Mouse (Mus musculus) myocyte (in vitro differentiated cells): Measurements from ENCODE around the gene Zfp740. TPM values are rescaled to one million over a fixed set of nuclear protein-coding genes. Genes with fewer than 3 reads are reported as not detected.

Source experiments
- H3K27me3 ChIP-seq: one replicate; pipeline ENCODE4 v1.6.1; 2011; ENCODE audit not compliant: control insufficient read depth, insufficient read depth, insufficient read length
- H3K36me3 ChIP-seq: one replicate; pipeline ENCODE4 v1.6.1; 2011; ENCODE audit not compliant: control insufficient read depth, insufficient read depth
- H3K4me2 ChIP-seq: one replicate; pipeline ENCODE4 v1.6.1; 2011; ENCODE audit warnings: low read depth, control low read depth
- H3K4me3 ChIP-seq: one replicate; pipeline ENCODE4 v1.5.1; 2011; ENCODE audit warnings: mild to moderate bottlenecking, control low read depth, moderate library complexity
- H3K79me2 ChIP-seq: one replicate; pipeline ENCODE4 v1.6.1; 2011; ENCODE audit not compliant: control insufficient read depth, insufficient read depth
- H3ac ChIP-seq: one replicate; pipeline ENCODE4 v1.6.1; 2011; ENCODE audit not compliant: control insufficient read depth, insufficient read length
- CEBPB ChIP-seq: IDR thresholded peaks from 2 replicates; pipeline ENCODE4 v1.6.1; 2011; ENCODE audit warnings: mild to moderate bottlenecking, moderate library complexity; ENCODE audit not compliant: poor library complexity, insufficient read depth, severe bottlenecking
- E2F4 ChIP-seq: IDR thresholded peaks from one replicate; pipeline ENCODE4 v1.6.1; 2011; ENCODE audit warnings: mild to moderate bottlenecking, control low read depth, moderate library complexity; ENCODE audit not compliant: insufficient read depth
- MAX ChIP-seq: IDR thresholded peaks from one replicate; pipeline ENCODE4 v1.6.1; 2011; ENCODE audit warnings: low read depth, mild to moderate bottlenecking, control low read depth
- MYOD1 ChIP-seq, 3 experiments: IDR thresholded peaks; one replicate each; pipeline ENCODE4 v1.6.1; 2011; ENCODE audit warnings: control low read depth in 2 of 3, low read depth in 2 of 3, mild to moderate bottlenecking in 2 of 3, moderate library complexity in 1 of 3; ENCODE audit not compliant: insufficient read length in 2 of 3, control insufficient read depth in 1 of 3
- MYOG ChIP-seq, 3 experiments: IDR thresholded peaks; one replicate each; pipeline ENCODE4 v1.6.1; 2011; ENCODE audit warnings: control low read depth in 2 of 3, low read depth in 2 of 3, mild to moderate bottlenecking in 2 of 3; ENCODE audit not compliant: insufficient read length in 2 of 3, control insufficient read depth in 1 of 3, insufficient read depth in 1 of 3
- POLR2A ChIP-seq: IDR thresholded peaks from one replicate; pipeline ENCODE4 v1.6.1; 2011; ENCODE audit warnings: low read depth, mild to moderate bottlenecking, control low read depth, moderate library complexity; ENCODE audit not compliant: insufficient read length
- POLR2AphosphoS2 ChIP-seq: IDR thresholded peaks from one replicate; pipeline ENCODE4 v1.6.1; 2011; ENCODE audit warnings: low read depth, control low read depth; ENCODE audit not compliant: insufficient read length
- REST ChIP-seq: IDR thresholded peaks from one replicate; pipeline ENCODE4 v1.6.1; 2011; ENCODE audit warnings: mild to moderate bottlenecking, control low read depth, moderate library complexity; ENCODE audit not compliant: insufficient read depth, insufficient read length
- SRF ChIP-seq: IDR thresholded peaks from one replicate; pipeline ENCODE4 v1.6.1; 2011; ENCODE audit warnings: low read depth; ENCODE audit not compliant: control insufficient read depth, insufficient read length
- TCF12 ChIP-seq: IDR thresholded peaks from one replicate; pipeline ENCODE4 v1.6.1; 2011; ENCODE audit warnings: mild to moderate bottlenecking, control low read depth; ENCODE audit not compliant: poor library complexity, insufficient read depth, severe bottlenecking
- TCF3 ChIP-seq: IDR thresholded peaks from one replicate; pipeline ENCODE4 v1.6.1; 2011; ENCODE audit warnings: low read depth, control low read depth; ENCODE audit not compliant: insufficient read length
- USF1 ChIP-seq: IDR thresholded peaks from one replicate; pipeline ENCODE4 v1.6.1; 2011; ENCODE audit warnings: low read depth, mild to moderate bottlenecking, control low read depth, moderate library complexity
- polyA plus RNA-seq: library from polyadenylated mRNA; unstranded; fragments of >200 nt; fragmentation: generic; extraction: Trizol; gene quantifications from one replicate; pipeline ENCODE4 v1.2.1, GENCODE M21; 2012; ENCODE audit warnings: missing spikeins

Zfp740 gene
- polyA plus RNA-seq, 1 experiment = 42.3 TPM

DNA sequence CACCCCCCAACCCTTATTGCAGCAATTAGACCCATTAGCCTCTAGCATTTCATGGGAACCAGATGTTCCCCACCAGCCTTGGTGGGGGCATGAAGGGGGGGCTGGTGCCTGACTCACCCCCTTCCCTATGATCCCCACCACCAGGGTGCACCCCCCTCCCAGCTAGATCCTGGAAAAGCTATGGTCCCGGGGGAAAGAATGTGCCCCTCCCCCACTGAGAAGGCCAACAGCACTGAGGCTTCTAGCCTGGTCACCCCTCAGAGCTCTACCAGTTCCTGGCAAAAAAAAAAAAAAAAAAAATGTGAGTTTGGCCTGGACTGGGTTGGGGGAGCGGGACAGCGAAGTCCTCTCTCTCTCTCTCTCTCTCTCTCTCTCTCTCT is 45.8 kb downstream of the Zfp740 start:
- Histone ChIP-seq H3K79me2 (peaks cover 23% of the 10 kb centered on the region), H3K27me3 (no peaks in the 10 kb centered on the region), H3K4me2 (peak overlapping the region; percentile 93), H3K4me3 (peak overlapping the region; percentile 77), H3K36me3 (peaks cover 9% of the 10 kb centered on the region), H3ac (no peak overlapping the region)
- TF ChIP-seq POLR2AphosphoS2 = no peak
- no peak for TF ChIP-seq TCF12
- TF ChIP-seq REST = no peak
- TF ChIP-seq POLR2A = no peak
- no peak for TF ChIP-seq MYOG (IDR thresholded peaks at IDR 0.05; ENCODE audit: control insufficient read depth in 1 of 3, insufficient read depth in 1 of 3, insufficient read length in 2 of 3, low read depth in 2 of 3)
- no peak for TF ChIP-seq SRF
- TF ChIP-seq MAX = no peak
- TF ChIP-seq CEBPB = no peak
- no peak for TF ChIP-seq USF1
- TF ChIP-seq TCF3 = no peak
- no peak for TF ChIP-seq MYOD1 (IDR thresholded peaks at IDR 0.05; ENCODE audit: control insufficient read depth in 1 of 3, insufficient read length in 2 of 3, low read depth in 2 of 3)
- no peak for TF ChIP-seq E2F4

DNA sequence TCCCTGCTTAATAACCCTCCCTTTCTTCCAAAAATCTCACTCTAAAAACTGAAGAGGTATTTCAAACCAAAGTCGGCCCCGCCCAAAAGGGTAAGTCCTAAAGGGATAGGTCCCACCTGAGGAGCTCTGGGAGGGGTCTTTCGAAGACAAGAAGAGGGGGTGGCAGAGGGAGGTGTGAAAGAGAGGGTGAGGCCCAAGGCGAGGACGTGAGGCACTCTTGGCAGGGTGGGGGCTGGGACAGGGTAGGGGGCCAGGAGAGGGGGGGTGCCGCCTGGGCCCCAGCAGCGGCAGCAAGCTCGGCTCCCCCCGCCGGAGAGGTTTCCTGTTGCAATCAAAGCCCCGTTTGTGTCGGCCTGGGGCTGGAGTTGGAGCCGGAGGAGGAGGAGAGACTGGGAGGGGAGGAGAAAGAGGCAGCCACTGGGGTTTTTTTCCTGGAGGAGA is 46.2 kb downstream of the Zfp740 start:
- Histone ChIP-seq H3K36me3 (peaks cover 9% of the 10 kb centered on the region), H3K79me2 (peaks cover 18% of the 10 kb centered on the region), H3K4me3 (peak overlapping the region; percentile 77), H3ac (no peak overlapping the region), H3K27me3 (no peaks in the 10 kb centered on the region), H3K4me2 (no peak overlapping the region)
- TF ChIP-seq TCF12 (no peak), CEBPB (no peak), POLR2AphosphoS2 (no peak), MYOG (IDR thresholded peaks at IDR 0.05; ENCODE audit: control insufficient read depth in 1 of 3, insufficient read depth in 1 of 3, insufficient read length in 2 of 3, low read depth in 2 of 3) (no peak), REST (no peak), SRF (no peak), TCF3 (no peak), E2F4 (no peak), MAX (no peak), MYOD1 (IDR thresholded peaks at IDR 0.05; ENCODE audit: control insufficient read depth in 1 of 3, insufficient read length in 2 of 3, low read depth in 2 of 3) (no peak), POLR2A (no peak), USF1 (no peak)

DNA sequence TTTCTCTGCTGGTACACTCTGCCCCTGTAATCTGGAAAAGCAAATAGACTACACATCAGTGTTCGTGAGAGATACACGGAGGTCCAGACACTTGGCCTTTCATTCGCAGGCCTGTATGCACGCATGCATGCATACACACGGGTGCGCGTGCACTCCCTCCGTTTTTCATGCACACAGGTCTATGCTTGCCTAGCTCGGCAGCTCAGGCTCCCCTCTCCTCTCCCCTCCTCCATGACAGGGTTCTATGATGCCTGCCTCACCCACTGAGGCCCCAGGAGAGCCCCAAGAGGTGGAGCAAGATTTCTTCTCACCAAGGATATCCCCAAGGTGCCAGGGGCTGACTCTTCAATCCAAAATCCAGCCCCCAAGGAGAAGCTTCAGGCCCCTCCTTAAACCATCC is 46.9 kb downstream of the Zfp740 start:
- TF ChIP-seq MAX (no peak), E2F4 (no peak), TCF12 (no peak), TCF3 (no peak), POLR2AphosphoS2 (no peak), MYOG (IDR thresholded peaks at IDR 0.05; ENCODE audit: control insufficient read depth in 1 of 3, insufficient read depth in 1 of 3, insufficient read length in 2 of 3, low read depth in 2 of 3) (no peak), POLR2A (no peak), MYOD1 (IDR thresholded peaks at IDR 0.05; ENCODE audit: control insufficient read depth in 1 of 3, insufficient read length in 2 of 3, low read depth in 2 of 3) (no peak), SRF (no peak), CEBPB (no peak), REST (no peak), USF1 (no peak)
- peaks cover 11% of the 10 kb centered on the region for H3K79me2 ChIP-seq
- no peak overlapping the region for H3K4me2 ChIP-seq
- no peak overlapping the region for H3ac ChIP-seq
- H3K4me3 ChIP-seq = no peak overlapping the region
- peaks cover 9% of the 10 kb centered on the region for H3K36me3 ChIP-seq
- H3K27me3 ChIP-seq = no peaks in the 10 kb centered on the region

DNA sequence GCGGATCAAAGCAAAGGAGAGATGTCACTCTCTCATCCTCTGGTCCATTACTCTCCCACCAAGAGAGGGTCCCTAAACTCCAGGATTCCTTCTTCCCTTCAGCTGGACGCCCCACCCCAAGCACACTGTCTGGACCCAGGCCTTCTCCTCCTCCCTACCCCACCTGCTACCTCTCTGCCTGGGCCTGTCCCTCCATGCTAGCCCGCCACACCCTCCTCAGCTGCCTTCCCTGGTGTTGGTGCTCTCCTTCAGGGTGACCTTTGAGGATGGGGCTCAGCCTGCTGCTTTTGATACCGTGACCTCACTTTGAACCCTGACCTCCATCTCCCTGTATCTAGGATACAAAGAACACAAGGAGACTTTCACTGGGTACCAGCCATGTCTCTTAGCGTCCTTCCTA is 47.5 kb downstream of the Zfp740 start:
- Histone ChIP-seq H3ac (no peak overlapping the region), H3K4me2 (no peak overlapping the region), H3K36me3 (peaks cover 9% of the 10 kb centered on the region), H3K79me2 (peaks cover 5% of the 10 kb centered on the region), H3K27me3 (no peaks in the 10 kb centered on the region), H3K4me3 (no peak overlapping the region)
- TF ChIP-seq TCF12 = no peak
- TF ChIP-seq POLR2AphosphoS2 = no peak
- TF ChIP-seq TCF3 = no peak
